7 mouse cellular contexts compared by ENCODE assay signal in genomic region chr5:5748866-5749682, GRCm38 (mm10). TPM values are rescaled to one million over a fixed set of nuclear protein-coding genes. Genes with fewer than 3 reads are reported as not detected.
DNase-seq lines count a peak whose midpoint lies in the region; ATAC-seq and TF ChIP-seq lines count a peak whose summit lies in the region.

Gene Steap1, minus strand, starts transcription at chr5:5749326.

- peak; percentile 95 for ATAC-seq in embryonic facial prominence, embryonic 15.5 days (ENCODE audit: insufficient number of reproducible peaks, low FRiP score, low TSS enrichment, low read depth)
- ATAC-seq in heart, embryonic 12.5 days (ENCODE audit: insufficient number of reproducible peaks, low FRiP score): peak; percentile 93
- ATAC-seq in kidney, embryonic 15.5 days (replicated peaks; ENCODE audit: low FRiP score): peak; percentile 96
- ATAC-seq in limb, embryonic 15.5 days (ENCODE audit: insufficient number of reproducible peaks, low FRiP score, low TSS enrichment, low read depth): peak; percentile 87
- ATAC-seq in midbrain, postnatal 0 days (ENCODE audit: low FRiP score): peak; percentile 92

- peak within 1 kb of the TSS; percentile 54 for H3K9ac ChIP-seq in embryonic facial prominence, embryonic 15.5 days
- H3K9ac ChIP-seq in heart, embryonic 12.5 days: peak within 1 kb of the TSS; percentile 67
- H3K9ac ChIP-seq in kidney, embryonic 15.5 days: peak within 1 kb of the TSS; percentile 51
- H3K9ac ChIP-seq in limb, embryonic 15.5 days: peak within 1 kb of the TSS; percentile 51
- peak within 1 kb of the TSS; percentile 48 for H3K9ac ChIP-seq in midbrain, postnatal 0 days (replicated peaks; ENCODE audit: low read length, poor library complexity, severe bottlenecking)

- peak; percentile 87 to 92 for DNase-seq in adrenal gland, postnatal 4 days (ENCODE audit: low spot score in 2 of 2)
- peak; percentile 68 for DNase-seq in midbrain, postnatal 0 days (ENCODE audit: low spot score)
- DNase-seq in spleen, postnatal 36 days (ENCODE audit: low spot score in 2 of 2): peak; percentile 22 to 34

- peak within 1 kb of the TSS; percentile 96 for H3K4me2 ChIP-seq in embryonic facial prominence, embryonic 15.5 days (replicated peaks)
- peak within 1 kb of the TSS; percentile 95 for H3K4me2 ChIP-seq in heart, embryonic 12.5 days
- peak within 1 kb of the TSS; percentile 81 for H3K4me2 ChIP-seq in kidney, embryonic 15.5 days
- H3K4me2 ChIP-seq in limb, embryonic 15.5 days: peak within 1 kb of the TSS; percentile 96
- H3K4me2 ChIP-seq in midbrain, postnatal 0 days (ENCODE audit: low read depth, low read length, poor library complexity, severe bottlenecking): peak within 1 kb of the TSS; percentile 94

- H3K27ac ChIP-seq in embryonic facial prominence, embryonic 15.5 days (replicated peaks): no peak within 1 kb of the TSS
- H3K27ac ChIP-seq in heart, embryonic 12.5 days (ENCODE audit: poor library complexity, severe bottlenecking): no peak within 1 kb of the TSS
- H3K27ac ChIP-seq in kidney, embryonic 15.5 days: no peak within 1 kb of the TSS
- H3K27ac ChIP-seq in limb, embryonic 15.5 days: no peak within 1 kb of the TSS
- no peak within 1 kb of the TSS for H3K27ac ChIP-seq in midbrain, postnatal 0 days (ENCODE audit: low read depth, low read length)

- H3K36me3 ChIP-seq in embryonic facial prominence, embryonic 15.5 days: no peaks in the 10 kb centered on the region
- no peaks in the 10 kb centered on the region for H3K36me3 ChIP-seq in heart, embryonic 12.5 days
- no peaks in the 10 kb centered on the region for H3K36me3 ChIP-seq in kidney, embryonic 15.5 days
- H3K36me3 ChIP-seq in limb, embryonic 15.5 days: no peaks in the 10 kb centered on the region
- H3K36me3 ChIP-seq in midbrain, postnatal 0 days (ENCODE audit: insufficient read depth, low read length): no peaks in the 10 kb centered on the region

- no peaks in the 10 kb centered on the region for H3K9me3 ChIP-seq in embryonic facial prominence, embryonic 15.5 days (replicated peaks)
- H3K9me3 ChIP-seq in heart, embryonic 12.5 days (replicated peaks): no peaks in the 10 kb centered on the region
- H3K9me3 ChIP-seq in kidney, embryonic 15.5 days (replicated peaks): no peaks in the 10 kb centered on the region
- no peaks in the 10 kb centered on the region for H3K9me3 ChIP-seq in limb, embryonic 15.5 days
- no peaks in the 10 kb centered on the region for H3K9me3 ChIP-seq in midbrain, postnatal 0 days (ENCODE audit: low read length)

- WGBS in embryonic facial prominence, embryonic 15.5 days: 1% methylated on average over 71 of the region's 75 CpGs
- WGBS in heart, embryonic 12.5 days: under 1% methylated on average over 66 of the region's 75 CpGs
- under 1% methylated on average over 74 of the region's 75 CpGs for whole genome bisulfite sequencing in kidney, embryonic 15.5 days
- under 1% methylated on average over 75 of the region's 75 CpGs for WGBS in limb, embryonic 15.5 days
- WGBS in midbrain, postnatal 0 days: 2% methylated on average over 71 of the region's 75 CpGs

- H3K27me3 ChIP-seq in embryonic facial prominence, embryonic 15.5 days: no peaks in the 10 kb centered on the region; the same call in 1 of the 2 replicates
- H3K27me3 ChIP-seq in heart, embryonic 12.5 days (replicated peaks): peaks cover 9% of the 10 kb centered on the region
- H3K27me3 ChIP-seq in kidney, embryonic 15.5 days: peaks cover 22% of the 10 kb centered on the region
- peaks cover 17% of the 10 kb centered on the region; the same call in 1 of the 2 replicates for H3K27me3 ChIP-seq in limb, embryonic 15.5 days
- peaks cover 9% of the 10 kb centered on the region; the same call in 1 of the 2 replicates for H3K27me3 ChIP-seq in midbrain, postnatal 0 days (ENCODE audit: insufficient read depth, low read length)

- H3K4me1 ChIP-seq in embryonic facial prominence, embryonic 15.5 days: peaks cover 4% of the 10 kb centered on the region
- no peaks in the 10 kb centered on the region for H3K4me1 ChIP-seq in heart, embryonic 12.5 days (replicated peaks)
- H3K4me1 ChIP-seq in kidney, embryonic 15.5 days: peaks cover 9% of the 10 kb centered on the region; the same call in 1 of the 2 replicates
- H3K4me1 ChIP-seq in limb, embryonic 15.5 days: peaks cover 7% of the 10 kb centered on the region
- H3K4me1 ChIP-seq in midbrain, postnatal 0 days (ENCODE audit: insufficient read depth, low read length): no peaks in the 10 kb centered on the region

- peak within 1 kb of the TSS; percentile 65 for H3K4me3 ChIP-seq in embryonic facial prominence, embryonic 15.5 days (replicated peaks)
- peak within 1 kb of the TSS; percentile 67 for H3K4me3 ChIP-seq in heart, embryonic 12.5 days
- H3K4me3 ChIP-seq in kidney, embryonic 15.5 days (replicated peaks): peak within 1 kb of the TSS; percentile 55
- peak within 1 kb of the TSS; percentile 68 for H3K4me3 ChIP-seq in limb, embryonic 15.5 days
- peak within 1 kb of the TSS; percentile 56 for H3K4me3 ChIP-seq in midbrain, postnatal 0 days (ENCODE audit: low read depth, low read length)

- TF ChIP-seq CTCF in midbrain, postnatal 0 days (IDR thresholded peaks at IDR 0.05): peak; percentile 82

RNA-seq across cellular contexts. Expression of gene Steap1, which starts in this region (rescaled TPM):
- total RNA-seq in adrenal gland, postnatal 4 days (2021): 10 to 100 TPM; 13.2 to 16.7 TPM
- polyA plus RNA-seq in embryonic facial prominence, embryonic 15.5 days (2015; fragmentation: Nextera tagmentation; extraction: Ambion mirVana): 6.2 and 6.7 TPM in 2 replicates
- polyA plus RNA-seq in heart, embryonic 12.5 days (2016; fragmentation: Nextera tagmentation; extraction: Ambion mirVana): 3.1 and 3.8 TPM in 2 replicates
- 13.7 and 15.9 TPM in 2 replicates for polyA plus RNA-seq in kidney, embryonic 15.5 days (2015; fragmentation: Nextera tagmentation; extraction: Ambion mirVana)
- 5.2 and 5.3 TPM in 2 replicates for polyA plus RNA-seq in limb, embryonic 15.5 days (2015; fragmentation: Nextera tagmentation; extraction: Ambion mirVana)
- total RNA-seq in midbrain, postnatal 0 days (2014; rRNA removed): 0.71 TPM in 1 of 2 replicates, not detected in the other
- polyA plus RNA-seq in midbrain, postnatal 0 days (2015; fragmentation: Nextera tagmentation; extraction: Ambion mirVana): 0.63 and 0.65 TPM in 2 replicates

Comparison
In these comparisons a context has a peak if more than half of its experiments do, and no peak if none do; other contexts are left out.
1. Peak in DNase-seq, ATAC-seq, H3K4me3 ChIP-seq, H3K9ac ChIP-seq and H3K4me2 ChIP-seq in midbrain, postnatal 0 days; RNA of the gene not detected or under 1 TPM.
2. DNase-seq: peak in every context shown above with its lines; median percentile 90 in adrenal gland, postnatal 4 days; 68 in midbrain, postnatal 0 days; 28 in spleen, postnatal 36 days.